ENCODE assay signal across 16 mouse cellular contexts in the genomic region with DNA sequence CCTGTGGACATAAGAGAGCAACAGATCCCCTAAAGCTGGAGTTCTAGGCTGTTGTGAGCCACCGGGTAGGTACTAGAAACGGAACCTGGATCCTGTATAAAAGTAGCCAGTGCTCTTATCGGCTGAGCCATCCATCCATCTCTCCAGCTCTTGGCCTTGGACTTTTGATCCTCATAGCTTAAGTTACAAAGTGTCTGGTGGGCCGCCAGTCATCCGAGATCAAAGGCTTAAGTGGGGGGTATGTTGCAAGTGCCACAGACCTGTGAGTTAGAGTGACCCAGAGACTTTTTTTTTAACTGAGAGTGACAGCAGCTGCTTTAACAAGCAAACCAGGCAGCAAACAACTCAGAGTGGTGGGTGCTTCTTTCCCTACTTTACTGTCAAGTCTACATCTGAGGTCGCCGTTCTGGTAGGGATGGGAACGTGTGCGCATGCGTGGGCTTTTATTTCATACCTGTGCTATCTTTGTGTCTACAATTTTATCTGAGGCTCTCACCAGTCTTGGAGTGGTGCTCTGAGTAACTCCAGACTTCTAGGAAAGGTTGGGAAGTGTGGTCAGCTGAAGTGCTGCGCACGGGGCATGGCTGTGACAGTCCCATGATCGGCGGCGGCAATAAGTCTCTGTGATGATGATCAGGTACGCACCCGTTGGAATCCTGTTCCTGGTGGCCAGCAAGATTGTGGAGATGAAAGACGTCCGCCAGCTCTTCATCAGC. TPM values are rescaled to one million over a fixed set of nuclear protein-coding genes. Genes with fewer than 3 reads are reported as not detected.
DNase-seq lines count a peak whose midpoint lies in the region; ATAC-seq and TF ChIP-seq lines count a peak whose summit lies in the region.
"Had no signal": no experiment of that assay in that cellular context is flagged by ENCODE, and none has a peak within 500 bp of the region (broad histone marks: within the 10 kb centered on the region; RNA-seq: fewer than 3 reads in every experiment).

No protein-coding gene starts in this region.

- H3K4me2 ChIP-seq in heart, embryonic 14.5 days (ENCODE audit: low read length) = peak overlapping the region; percentile 58
- no peak overlapping the region; the same call in 1 of the 2 replicates for H3K4me2 ChIP-seq in liver, embryonic 11.5 days
- no peak overlapping the region for H3K4me2 ChIP-seq in stomach, embryonic 14.5 days (replicated peaks; ENCODE audit: low read depth, low read length)
- no peak overlapping the region for H3K4me2 ChIP-seq in forebrain, embryonic 12.5 days
- H3K4me2 ChIP-seq: embryonic facial prominence, embryonic 13.5 days; limb, embryonic 13.5 days had no signal

- WGBS in heart, embryonic 14.5 days = 35% methylated on average over 19 of the region's 19 CpGs
- WGBS in liver, embryonic 11.5 days = 83% methylated on average over 19 of the region's 19 CpGs
- 64% methylated on average over 19 of the region's 19 CpGs for WGBS in lung, adult 2 months
- 77% methylated on average over 19 of the region's 19 CpGs for WGBS in stomach, embryonic 14.5 days
- 95% methylated on average over 19 of the region's 19 CpGs for WGBS in forebrain, embryonic 12.5 days

- H3K4me1 ChIP-seq in heart, embryonic 14.5 days (ENCODE audit: control insufficient read depth in 2 of 2, insufficient read depth in 2 of 2, low read length in 2 of 2) = peaks cover 4 to 18% of the 10 kb centered on the region in 2 experiments
- peaks cover 5% of the 10 kb centered on the region for H3K4me1 ChIP-seq in liver, embryonic 11.5 days (replicated peaks; ENCODE audit: control insufficient read depth, insufficient read depth, low read length)
- H3K4me1 ChIP-seq in lung, adult 2 months (ENCODE audit: control insufficient read depth, insufficient read depth, low read length) = 0 out of 2 replicates have a peak, but pooled peaks cover 5% of the 10 kb centered on the region
- peaks cover 7% of the 10 kb centered on the region; the same call in 1 of the 2 replicates for H3K4me1 ChIP-seq in stomach, embryonic 14.5 days (ENCODE audit: control insufficient read depth, insufficient read depth, low read length)
- no peaks in the 10 kb centered on the region for H3K4me1 ChIP-seq in forebrain, embryonic 12.5 days
- H3K4me1 ChIP-seq: embryonic facial prominence, embryonic 13.5 days; limb, embryonic 13.5 days; midbrain, embryonic 10.5 days had no signal

- H3K4me3 ChIP-seq in heart, embryonic 14.5 days (ENCODE audit: control insufficient read depth in 1 of 2, insufficient read depth in 1 of 2, low read depth in 1 of 2, low read length in 2 of 2) = peak overlapping the region; percentile 10 to 25
- H3K4me3 ChIP-seq in liver, embryonic 11.5 days (ENCODE audit: low read depth, low read length) = no peak overlapping the region
- no peak overlapping the region for H3K4me3 ChIP-seq in lung, adult 2 months (replicated peaks; ENCODE audit: extremely low read depth, low read depth, low read length)
- no peak overlapping the region for H3K4me3 ChIP-seq in stomach, embryonic 14.5 days (ENCODE audit: low read depth, low read length)
- no peak overlapping the region for H3K4me3 ChIP-seq in forebrain, embryonic 12.5 days (replicated peaks)
- H3K4me3 ChIP-seq: embryonic facial prominence, embryonic 13.5 days; gastrocnemius, adult 2 months; left cerebral cortex, adult 2 months; limb, embryonic 13.5 days; midbrain, embryonic 10.5 days had no signal

- DNase-seq in heart, postnatal 4 days = no peak
- DNase-seq in liver, embryonic 11.5 days (ENCODE audit: low spot score) = no peak
- peak; percentile 56 for DNase-seq in lung, adult 2 months
- no peak for DNase-seq in kidney, postnatal 36 days
- no peak for DNase-seq in layer of hippocampus, postnatal 25 days (ENCODE audit: extremely low spot score in 1 of 2, low spot score in 1 of 2)
- DNase-seq: cerebellum, adult 11 months; gastrocnemius, adult 2 months; kidney, adult 2 months had no signal

- peak overlapping the region; percentile 55 for H3K9ac ChIP-seq in heart, embryonic 14.5 days (ENCODE audit: low read length)
- 0 out of 2 replicates have a peak overlapping the region, but pooled peaks have one; percentile 12 for H3K9ac ChIP-seq in liver, embryonic 11.5 days (ENCODE audit: low read depth, low read length)
- no peak overlapping the region for H3K9ac ChIP-seq in stomach, embryonic 14.5 days (replicated peaks; ENCODE audit: low read depth, low read length)
- H3K9ac ChIP-seq in forebrain, embryonic 12.5 days = no peak overlapping the region
- H3K9ac ChIP-seq: embryonic facial prominence, embryonic 13.5 days had no signal

- H3K36me3 ChIP-seq in heart, embryonic 14.5 days (ENCODE audit: control insufficient read depth, insufficient read depth, low read length) = peaks cover 46% of the 10 kb centered on the region
- H3K36me3 ChIP-seq in liver, embryonic 11.5 days (ENCODE audit: control insufficient read depth, insufficient read depth, low read length) = peaks cover 23% of the 10 kb centered on the region
- peaks cover 25% of the 10 kb centered on the region for H3K36me3 ChIP-seq in stomach, embryonic 14.5 days (ENCODE audit: control insufficient read depth, insufficient read depth, low read length)
- H3K36me3 ChIP-seq in forebrain, embryonic 12.5 days (replicated peaks) = peaks cover 40% of the 10 kb centered on the region

- no peaks in the 10 kb centered on the region for H3K27me3 ChIP-seq in heart, embryonic 14.5 days (ENCODE audit: control insufficient read depth, insufficient read depth, low read length)
- no peaks in the 10 kb centered on the region for H3K27me3 ChIP-seq in liver, embryonic 11.5 days (replicated peaks; ENCODE audit: control insufficient read depth, insufficient read depth, low read length)
- H3K27me3 ChIP-seq in stomach, embryonic 14.5 days (ENCODE audit: control insufficient read depth, insufficient read depth, low read length) = no peaks in the 10 kb centered on the region
- no peaks in the 10 kb centered on the region for H3K27me3 ChIP-seq in forebrain, embryonic 12.5 days
- H3K27me3 ChIP-seq: embryonic facial prominence, embryonic 13.5 days; limb, embryonic 13.5 days had no signal

- peak overlapping the region; percentile 10 to 61; a peak in 3 of 4 replicates for H3K27ac ChIP-seq in heart, embryonic 14.5 days (replicated peaks in 1 of 2; ENCODE audit: control insufficient read depth in 1 of 2, insufficient read depth in 1 of 2, low read depth in 2 of 2, low read length in 2 of 2)
- H3K27ac ChIP-seq in liver, embryonic 11.5 days (ENCODE audit: low read depth, low read length) = no peak overlapping the region; the same call in 1 of the 2 replicates
- H3K27ac ChIP-seq in stomach, embryonic 14.5 days (ENCODE audit: low read length) = peak overlapping the region; percentile 23; the same call in 1 of the 2 replicates
- no peak overlapping the region for H3K27ac ChIP-seq in forebrain, embryonic 12.5 days
- H3K27ac ChIP-seq: embryonic facial prominence, embryonic 13.5 days; gastrocnemius, adult 2 months; left cerebral cortex, adult 2 months; limb, embryonic 13.5 days; midbrain, embryonic 10.5 days had no signal

- 0 out of 2 replicates have a peak, but pooled peaks have one; percentile 53 for ATAC-seq in heart, embryonic 14.5 days (ENCODE audit: insufficient number of reproducible peaks, insufficient read depth, low FRiP score, low read depth)
- no peak; the same call in 1 of the 2 replicates for ATAC-seq in liver, embryonic 11.5 days (replicated peaks; ENCODE audit: low FRiP score)
- ATAC-seq in stomach, embryonic 14.5 days (ENCODE audit: insufficient number of reproducible peaks, insufficient read depth, low FRiP score, low read depth) = no peak
- no peak for ATAC-seq in forebrain, embryonic 12.5 days (ENCODE audit: low FRiP score)
- ATAC-seq: forebrain, embryonic 14.5 days had no signal

- no peaks in the 10 kb centered on the region for H3K9me3 ChIP-seq in heart, embryonic 14.5 days (ENCODE audit: control insufficient read depth, low read length)
- no peaks in the 10 kb centered on the region for H3K9me3 ChIP-seq in liver, embryonic 11.5 days (ENCODE audit: control insufficient read depth, low read length)
- no peaks in the 10 kb centered on the region for H3K9me3 ChIP-seq in stomach, embryonic 14.5 days (ENCODE audit: control insufficient read depth, low read depth, low read length)
- H3K9me3 ChIP-seq in forebrain, embryonic 12.5 days = no peaks in the 10 kb centered on the region
- H3K9me3 ChIP-seq: embryonic facial prominence, embryonic 13.5 days; limb, embryonic 13.5 days; midbrain, embryonic 10.5 days had no signal

- TF ChIP-seq POLR2A in lung, adult 2 months (IDR thresholded peaks at IDR 0.05; ENCODE audit: borderline replicate concordance, extremely low read depth, low read depth, low read length) = no peak

- no peak for TF ChIP-seq CTCF in lung, adult 2 months (IDR thresholded peaks at IDR 0.05; ENCODE audit: insufficient read depth, low read length)

RNA-seq across cellular contexts. Expression of a gene that starts 12.0 kb away (rescaled TPM):
- 27.7 and 30.3 TPM in 2 replicates for polyA plus RNA-seq in heart, embryonic 14.5 days (2014; fragmentation: Nextera tagmentation; extraction: Ambion mirVana)
- total RNA-seq in heart, postnatal 4 days (2021) = 10 to 100 TPM; 28.4 to 28.7 TPM
- 58.4 and 67.9 TPM in 2 replicates for polyA plus RNA-seq in liver, embryonic 11.5 days (2014; fragmentation: Nextera tagmentation; extraction: Ambion mirVana)
- 190 and 201 TPM in 2 replicates for polyA plus RNA-seq in lung, adult 2 months (2012; rRNA removed)
- polyA plus RNA-seq in stomach, embryonic 14.5 days (2014; fragmentation: Nextera tagmentation; extraction: Ambion mirVana) = 36.7 and 39.0 TPM in 2 replicates
- total RNA-seq in layer of hippocampus, postnatal 25 days (2021) = 1 to 10 TPM; 2.4 to 3.5 TPM
- 30.6 and 32.0 TPM in 2 replicates for polyA plus RNA-seq in forebrain, embryonic 12.5 days (2016; fragmentation: Nextera tagmentation; extraction: Ambion mirVana)

RNA-seq across cellular contexts. Expression of a gene that starts 22.5 kb away (rescaled TPM):
- polyA plus RNA-seq in heart, embryonic 14.5 days (2014; fragmentation: Nextera tagmentation; extraction: Ambion mirVana) = 90.9 and 91.4 TPM in 2 replicates
- total RNA-seq in heart, postnatal 4 days (2021) = 10 to 100 TPM; 87.0 to 99.9 TPM
- 74.8 and 80.9 TPM in 2 replicates for polyA plus RNA-seq in liver, embryonic 11.5 days (2014; fragmentation: Nextera tagmentation; extraction: Ambion mirVana)
- 164 and 180 TPM in 2 replicates for polyA plus RNA-seq in lung, adult 2 months (2012; rRNA removed)
- 105 and 120 TPM in 2 replicates for polyA plus RNA-seq in stomach, embryonic 14.5 days (2014; fragmentation: Nextera tagmentation; extraction: Ambion mirVana)
- total RNA-seq in layer of hippocampus, postnatal 25 days (2021) = 100 to 1,000 TPM; 322 to 327 TPM
- polyA plus RNA-seq in forebrain, embryonic 12.5 days (2016; fragmentation: Nextera tagmentation; extraction: Ambion mirVana) = 176 and 180 TPM in 2 replicates

RNA-seq across cellular contexts. Expression of a gene that starts 23.4 kb away (rescaled TPM):
- 30.3 and 30.9 TPM in 2 replicates for polyA plus RNA-seq in heart, embryonic 14.5 days (2014; fragmentation: Nextera tagmentation; extraction: Ambion mirVana)
- total RNA-seq in heart, postnatal 4 days (2021) = 10 to 100 TPM; 45.0 to 49.2 TPM
- polyA plus RNA-seq in liver, embryonic 11.5 days (2014; fragmentation: Nextera tagmentation; extraction: Ambion mirVana) = 20.3 and 22.9 TPM in 2 replicates
- polyA plus RNA-seq in lung, adult 2 months (2012; rRNA removed) = 41.7 and 42.0 TPM in 2 replicates
- 23.8 and 25.8 TPM in 2 replicates for polyA plus RNA-seq in stomach, embryonic 14.5 days (2014; fragmentation: Nextera tagmentation; extraction: Ambion mirVana)
- 10 to 100 TPM; 46.7 to 47.7 TPM for total RNA-seq in layer of hippocampus, postnatal 25 days (2021)
- polyA plus RNA-seq in forebrain, embryonic 12.5 days (2016; fragmentation: Nextera tagmentation; extraction: Ambion mirVana) = 30.5 and 31.4 TPM in 2 replicates

RNA-seq across cellular contexts. Expression of a gene that starts 49.5 kb away (rescaled TPM):
- polyA plus RNA-seq in heart, embryonic 14.5 days (2014; fragmentation: Nextera tagmentation; extraction: Ambion mirVana) = 11.2 and 12.5 TPM in 2 replicates
- 10 to 100 TPM; 23.0 to 23.4 TPM for total RNA-seq in heart, postnatal 4 days (2021)
- polyA plus RNA-seq in liver, embryonic 11.5 days (2014; fragmentation: Nextera tagmentation; extraction: Ambion mirVana) = 7.6 and 8.4 TPM in 2 replicates
- 97.2 and 121 TPM in 2 replicates for polyA plus RNA-seq in lung, adult 2 months (2012; rRNA removed)
- polyA plus RNA-seq in stomach, embryonic 14.5 days (2014; fragmentation: Nextera tagmentation; extraction: Ambion mirVana) = 14.2 and 14.6 TPM in 2 replicates
- total RNA-seq in layer of hippocampus, postnatal 25 days (2021) = 1 to 10 TPM; 5.2 to 6.9 TPM
- polyA plus RNA-seq in forebrain, embryonic 12.5 days (2016; fragmentation: Nextera tagmentation; extraction: Ambion mirVana) = 10.0 and 10.9 TPM in 2 replicates

RNA-seq across cellular contexts. Expression of a gene that starts 55.0 kb away (rescaled TPM):
- polyA plus RNA-seq in heart, embryonic 14.5 days (2014; fragmentation: Nextera tagmentation; extraction: Ambion mirVana) = 237 and 256 TPM in 2 replicates
- 100 to 1,000 TPM; 127 to 129 TPM for total RNA-seq in heart, postnatal 4 days (2021)
- polyA plus RNA-seq in liver, embryonic 11.5 days (2014; fragmentation: Nextera tagmentation; extraction: Ambion mirVana) = 289 and 300 TPM in 2 replicates
- polyA plus RNA-seq in lung, adult 2 months (2012; rRNA removed) = 206 and 228 TPM in 2 replicates
- polyA plus RNA-seq in stomach, embryonic 14.5 days (2014; fragmentation: Nextera tagmentation; extraction: Ambion mirVana) = 274 and 282 TPM in 2 replicates
- total RNA-seq in layer of hippocampus, postnatal 25 days (2021) = 100 to 1,000 TPM; 278 to 315 TPM
- polyA plus RNA-seq in forebrain, embryonic 12.5 days (2016; fragmentation: Nextera tagmentation; extraction: Ambion mirVana) = 254 and 263 TPM in 2 replicates

Comparison
In these comparisons a context has a peak if more than half of its experiments do, and no peak if none do; other contexts are left out.
1. H3K27ac ChIP-seq: peak in heart, embryonic 14.5 days (2 of 2) and stomach, embryonic 14.5 days (single experiment); none in liver, embryonic 11.5 days (single experiment) and forebrain, embryonic 12.5 days (single experiment).
2. H3K4me3 ChIP-seq: peak in heart, embryonic 14.5 days (2 of 2); none in liver, embryonic 11.5 days (single experiment), lung, adult 2 months (single experiment), stomach, embryonic 14.5 days (single experiment) and forebrain, embryonic 12.5 days (single experiment).
3. H3K9ac ChIP-seq: peak in heart, embryonic 14.5 days (single experiment) and liver, embryonic 11.5 days (single experiment); none in stomach, embryonic 14.5 days (single experiment) and forebrain, embryonic 12.5 days (single experiment).